Mouse (Mus musculus) C2C12 (cell line): Measurements from ENCODE around the gene Stk16.

Experiments
- CTCF ChIP-seq: IDR thresholded peaks from one replicate; pipeline ENCODE4 v1.5.1; 2011; ENCODE audit not compliant: control insufficient read depth, insufficient read depth, insufficient read length
- MAX ChIP-seq: IDR thresholded peaks from one replicate; pipeline ENCODE4 v1.6.1; 2011; ENCODE audit warnings: mild to moderate bottlenecking, control low read depth
- USF1 ChIP-seq: IDR thresholded peaks from one replicate; pipeline ENCODE4 v1.6.1; 2011; ENCODE audit warnings: low read depth, mild to moderate bottlenecking, control low read depth, moderate library complexity

DNA sequence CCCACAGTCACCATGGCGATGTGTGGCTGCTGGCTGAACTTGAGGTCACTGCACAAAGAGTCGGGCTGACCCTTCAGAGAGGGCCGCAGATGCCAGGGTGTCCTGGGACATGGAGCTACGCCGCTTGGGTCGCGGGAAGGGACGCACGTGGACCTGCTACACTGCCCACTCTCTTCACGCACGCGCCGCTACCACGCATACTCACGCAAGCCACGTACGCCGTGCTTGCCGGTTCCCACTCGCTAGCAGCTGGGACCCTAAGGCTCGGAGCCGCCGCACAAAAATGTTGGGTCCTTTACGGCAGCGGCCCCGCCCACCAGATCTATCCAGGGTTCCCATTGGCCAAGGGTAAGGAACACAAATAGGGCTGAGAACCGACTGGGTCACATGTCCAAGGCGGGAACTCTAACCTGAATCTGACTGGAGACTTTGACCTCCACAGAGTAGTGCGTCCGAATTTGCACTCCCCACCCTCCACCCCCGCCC is 30.5 kb upstream of the Stk16 start, which contains the start of gene Abcb6:
- TF ChIP-seq CTCF (no peak), USF1 (peak; percentile 94), MAX (peak; percentile 87)
